Mouse (Mus musculus): ENCODE data around the gene Mrgprx2. TPM values are rescaled to one million over a fixed set of nuclear protein-coding genes. Genes with fewer than 3 reads are reported as not detected.

Gene Mrgprx2
- polyA plus RNA-seq (2014; fragmentation: Illumina TruSeq; extraction: RNeasy Lipid Tissue Mini Kit (QIAGEN cat#74804); ENCODE audit: low read depth, low replicate concordance) = not detected

DNA sequence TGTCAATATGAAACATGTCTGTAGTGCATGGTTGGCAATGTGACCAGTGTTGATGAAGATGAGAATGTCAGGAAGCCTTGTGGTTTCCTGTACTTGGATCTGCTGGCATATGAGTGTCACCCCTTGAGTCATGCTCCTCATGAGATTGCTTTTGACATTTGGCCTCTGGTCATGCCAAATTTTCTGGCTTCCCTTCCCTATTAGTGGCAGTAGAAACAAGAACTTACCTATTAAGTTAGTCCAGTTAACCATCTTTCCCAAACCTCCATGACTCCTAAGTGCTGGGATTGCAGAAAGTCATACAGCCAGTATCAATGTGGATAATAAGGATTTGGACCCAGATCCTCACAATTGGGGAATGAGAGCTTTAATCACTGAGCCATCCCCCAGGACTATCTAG, at the start of gene Mrgprx2:
Gene Mrgprx2 (minus strand): TSS at position 101 of the 400 bp plus-strand sequence.

GRCm38 (mm10) chr7:48456242-48456641, 42.9 kb downstream of the Mrgprx2 start, which contains the start of gene Mrgprb1:
Gene Mrgprb1 (minus strand): TSS chr7:48456342.

Other genes with a start within 250 kb of the Mrgprx2 start
- not detected for gene Mrgprb8, start 110.8 kb downstream of the Mrgprx2 start, polyA plus RNA-seq (2014; fragmentation: Illumina TruSeq; extraction: RNeasy Lipid Tissue Mini Kit (QIAGEN cat#74804); ENCODE audit: low read depth, low replicate concordance)
- gene Mrgprb1, start 43.0 kb downstream of the Mrgprx2 start, polyA plus RNA-seq (2014; fragmentation: Illumina TruSeq; extraction: RNeasy Lipid Tissue Mini Kit (QIAGEN cat#74804); ENCODE audit: low read depth, low replicate concordance) = not detected
- not detected for gene Mrgprb2, start 58.8 kb upstream of the Mrgprx2 start, polyA plus RNA-seq (2014; fragmentation: Illumina TruSeq; extraction: RNeasy Lipid Tissue Mini Kit (QIAGEN cat#74804); ENCODE audit: low read depth, low replicate concordance)
- not detected for gene Mrgprb3, start 144.5 kb upstream of the Mrgprx2 start, polyA plus RNA-seq (2014; fragmentation: Illumina TruSeq; extraction: RNeasy Lipid Tissue Mini Kit (QIAGEN cat#74804); ENCODE audit: low read depth, low replicate concordance)